Mouse (Mus musculus): ENCODE measurements around the gene Krtap6-2.

Krtap6-2 gene

GRCm38 (mm10) chr16:89420011-89420410 is at the start of gene Krtap6-2:
TSS of gene Krtap6-2 (minus strand) at chr16:89420111.
- in situ Hi-C loops (cut with MboI), result no loop called here

GRCm38 (mm10) chr16:89461189-89461588 is 41.3 kb upstream of the Krtap6-2 start:
- in situ Hi-C loops (cut with MboI), result no loop called here

- in situ Hi-C loops (cut with MboI), result no loop called here
These were observed 9.7 kb upstream of the Krtap6-2 start for GRCm38 (mm10) chr16:89429586-89429985.

GRCm38 (mm10) chr16:89425310-89425709 is 5.4 kb upstream of the Krtap6-2 start:
- in situ Hi-C loops (cut with MboI), result no loop called here

GRCm38 (mm10) chr16:89416311-89416710 is 3.6 kb downstream of the Krtap6-2 start:
- in situ Hi-C loops (cut with MboI), result no loop called here

DNA sequence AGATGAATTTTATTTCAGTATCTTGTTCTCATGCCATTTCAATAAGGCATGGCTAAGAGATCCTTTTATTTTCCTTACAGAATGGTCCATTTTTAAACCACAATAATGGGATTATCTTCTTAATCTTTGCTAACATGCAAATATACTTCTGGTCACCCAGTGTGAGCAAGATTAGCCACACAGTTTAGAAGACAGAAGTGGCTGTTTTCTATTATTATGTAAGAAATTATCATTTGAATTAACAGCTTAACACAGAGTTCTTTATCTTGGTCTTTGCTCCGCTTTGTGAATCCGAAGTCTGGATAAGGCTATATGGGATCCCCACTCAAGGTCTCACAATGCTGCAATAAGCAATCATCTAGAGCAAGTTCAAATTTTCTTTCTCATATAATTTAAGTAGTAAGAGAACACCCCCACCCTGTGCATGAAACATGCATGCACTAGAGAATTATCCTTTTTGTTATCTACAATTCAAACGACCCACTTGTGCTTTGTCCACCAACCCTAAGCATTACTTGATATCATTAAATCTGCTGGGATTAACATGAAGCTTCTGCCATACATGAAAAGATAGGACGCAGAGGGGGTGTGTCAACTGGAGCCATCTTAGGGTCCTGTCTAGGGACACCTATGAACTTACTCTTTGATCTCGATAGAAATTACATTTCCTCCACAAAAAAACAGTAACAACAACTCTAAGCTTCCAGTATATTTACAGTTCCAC is 9.4 kb downstream of the Krtap6-2 start:
- in situ Hi-C loops (cut with MboI), result no loop called here

GRCm38 (mm10) chr16:89403768-89404167 is 16.1 kb downstream of the Krtap6-2 start, which contains the start of gene Krtap21-1:
TSS of gene Krtap21-1 (minus strand) at chr16:89403868.
- in situ Hi-C loops (cut with MboI), result no loop called here

DNA sequence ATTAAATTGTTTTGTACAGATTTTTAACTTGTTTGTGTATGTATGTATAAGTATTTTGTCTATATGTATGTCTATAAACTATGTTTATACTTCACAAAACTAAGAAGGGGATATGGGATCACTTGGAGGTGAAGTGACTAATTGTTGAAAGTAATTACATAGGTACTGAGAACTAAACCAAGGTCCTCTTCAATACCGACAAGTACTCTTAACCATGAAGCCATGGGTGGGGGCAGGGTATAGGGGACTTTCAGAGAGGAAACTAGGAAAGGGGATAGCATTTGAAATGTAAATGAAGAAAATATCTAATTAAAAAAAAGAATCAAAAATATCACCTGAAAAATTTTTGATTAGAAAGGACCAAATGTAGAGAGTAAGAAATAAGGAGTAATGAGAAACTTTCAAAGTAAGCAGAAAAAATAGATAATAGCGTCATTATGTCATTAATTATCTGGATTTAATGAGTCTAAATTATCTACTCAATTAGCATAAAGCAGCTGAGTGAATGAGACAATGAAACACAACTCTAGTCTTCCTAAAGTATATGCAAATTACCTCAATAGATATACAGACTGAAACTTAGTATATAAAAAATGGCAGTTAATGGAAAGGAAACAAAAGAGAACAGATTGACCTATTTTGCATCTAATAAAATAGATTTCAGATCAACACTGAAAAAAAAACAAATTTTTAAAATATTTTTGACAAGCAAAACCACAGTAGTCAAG is 47.0 kb downstream of the Krtap6-2 start:
- in situ Hi-C loops (cut with MboI), result no loop called here
